Mouse (Mus musculus) embryonic fibroblast, embryonic 13.5 days (primary cell): Measurements from ENCODE around the gene Cacna2d3. TPM values are rescaled to one million over a fixed set of nuclear protein-coding genes. Genes with fewer than 3 reads are reported as not detected.

ENCODE experiments used
- H3K27ac ChIP-seq: 2 replicates; pipeline ENCODE4 v1.5.1; 2012; ENCODE audit warnings: low read length, control low read depth, inconsistent platforms; ENCODE audit not compliant: insufficient read depth
- H3K4me1 ChIP-seq: 2 replicates; pipeline ENCODE4 v1.6.1; 2011; ENCODE audit warnings: low read length; ENCODE audit not compliant: control insufficient read depth, insufficient read depth
- H3K4me3 ChIP-seq: 2 replicates; pipeline ENCODE4 v1.5.1; 2011; ENCODE audit warnings: mild to moderate bottlenecking, control low read depth, low read length; ENCODE audit not compliant: insufficient read depth
- CTCF ChIP-seq: IDR thresholded peaks from 2 replicates; pipeline ENCODE4 v1.5.1; 2011; ENCODE audit warnings: mild to moderate bottlenecking, control low read depth, low read length, moderate library complexity, borderline replicate concordance; ENCODE audit not compliant: insufficient read depth
- POLR2A ChIP-seq: IDR thresholded peaks from 2 replicates; pipeline ENCODE4 v1.6.1; 2011; ENCODE audit warnings: low read depth, mild to moderate bottlenecking, control low read depth, low read length, moderate library complexity
- polyA plus RNA-seq: library from polyadenylated mRNA; stranded (reverse); fragments of >200 nt; gene quantifications from 2 replicates; pipeline ENCODE4 v1.2.4, GENCODE M21; 2011; ENCODE audit warnings: low read depth; ENCODE audit not compliant: missing spikeins, insufficient read length

Gene Cacna2d3
- polyA plus RNA-seq, 1 experiment, result 5.3 TPM

GRCm38 (mm10) chr14:29643217-29643616 lies 78.4 kb downstream of the Cacna2d3 start:
- no peak overlapping the region for H3K4me3 ChIP-seq
- H3K27ac ChIP-seq, result no peak overlapping the region
- TF ChIP-seq POLR2A, result no peak
- no peak for TF ChIP-seq CTCF
- H3K4me1 ChIP-seq, result no peaks in the 10 kb centered on the region

GRCm38 (mm10) chr14:29639266-29639665 lies 82.4 kb downstream of the Cacna2d3 start:
- TF ChIP-seq CTCF, result no peak
- TF ChIP-seq POLR2A, result no peak
- Histone ChIP-seq H3K4me1 (no peaks in the 10 kb centered on the region), H3K27ac (no peak overlapping the region), H3K4me3 (no peak overlapping the region)

- H3K27ac ChIP-seq, result no peak overlapping the region
- TF ChIP-seq POLR2A (no peak), CTCF (no peak)
- H3K4me1 ChIP-seq, result no peaks in the 10 kb centered on the region
- no peak overlapping the region for H3K4me3 ChIP-seq
Measured at GRCm38 (mm10) chr14:29628213-29628612, 93.5 kb downstream of the Cacna2d3 start.

- no peak overlapping the region for H3K4me3 ChIP-seq
- TF ChIP-seq CTCF, result no peak
- TF ChIP-seq POLR2A, result no peak
- no peak overlapping the region for H3K27ac ChIP-seq
- H3K4me1 ChIP-seq, result no peaks in the 10 kb centered on the region
Measured at GRCm38 (mm10) chr14:29612436-29612835, 109.2 kb downstream of the Cacna2d3 start.

- TF ChIP-seq POLR2A (no peak), CTCF (no peak)
- no peak overlapping the region for H3K4me3 ChIP-seq
- H3K27ac ChIP-seq, result no peak overlapping the region
- H3K4me1 ChIP-seq, result no peaks in the 10 kb centered on the region
Measured at GRCm38 (mm10) chr14:29608761-29609160, 112.9 kb downstream of the Cacna2d3 start.

GRCm38 (mm10) chr14:29599428-29599827 lies 122.2 kb downstream of the Cacna2d3 start:
- no peak overlapping the region for H3K27ac ChIP-seq
- H3K4me3 ChIP-seq, result no peak overlapping the region
- no peaks in the 10 kb centered on the region for H3K4me1 ChIP-seq
- TF ChIP-seq CTCF (no peak), POLR2A (no peak)

GRCm38 (mm10) chr14:29592896-29593295 lies 128.8 kb downstream of the Cacna2d3 start:
- no peak overlapping the region for H3K4me3 ChIP-seq
- H3K4me1 ChIP-seq, result no peaks in the 10 kb centered on the region
- H3K27ac ChIP-seq, result no peak overlapping the region
- no peak for TF ChIP-seq CTCF
- TF ChIP-seq POLR2A, result no peak

- Histone ChIP-seq H3K4me1 (no peaks in the 10 kb centered on the region), H3K4me3 (no peak overlapping the region), H3K27ac (no peak overlapping the region)
- no peak for TF ChIP-seq POLR2A
- no peak for TF ChIP-seq CTCF
Measured at GRCm38 (mm10) chr14:29589628-29590027, 132.0 kb downstream of the Cacna2d3 start.

- TF ChIP-seq CTCF (no peak), POLR2A (no peak)
- H3K4me1 ChIP-seq, result no peaks in the 10 kb centered on the region
- no peak overlapping the region for H3K4me3 ChIP-seq
- H3K27ac ChIP-seq, result no peak overlapping the region
Measured at GRCm38 (mm10) chr14:29581961-29582360, 139.7 kb downstream of the Cacna2d3 start.

GRCm38 (mm10) chr14:29577786-29578185 lies 143.9 kb downstream of the Cacna2d3 start:
- Histone ChIP-seq H3K4me1 (no peaks in the 10 kb centered on the region), H3K4me3 (no peak overlapping the region), H3K27ac (no peak overlapping the region)
- TF ChIP-seq POLR2A (no peak), CTCF (no peak)

GRCm38 (mm10) chr14:29575551-29575950 lies 146.1 kb downstream of the Cacna2d3 start:
- Histone ChIP-seq H3K4me1 (no peaks in the 10 kb centered on the region), H3K4me3 (no peak overlapping the region), H3K27ac (no peak overlapping the region)
- TF ChIP-seq POLR2A (no peak), CTCF (no peak)
